Mouse (Mus musculus) left cerebral cortex, adult 9 months (tissue): ENCODE measurements around the gene Mcm3.
A peak's percentile ranks its signal among the peaks of the same experiment; 100 is the strongest.
"Not testable (repeated sequence)": the region's sequence is repeated elsewhere in the genome, so short reads cannot be mapped to it uniquely, and the experiment has no call there.

Source experiments
- DNase-seq, 2 experiments: peaks; one replicate each; pipeline ENCODE4 v3.0.0; 2022; ENCODE audit warnings: low spot score in 2 of 2

The Mcm3 gene

GRCm38 (mm10) chr1:20801682-20802390, 18.3 kb downstream of the Mcm3 start:
- DNase-seq: peak in 1 of 2 experiments; percentile 63

GRCm38 (mm10) chr1:20801275-20801674, 18.8 kb downstream of the Mcm3 start:
- DNase-seq: no peak

- DNase-seq: no peak
Observed at GRCm38 (mm10) chr1:20795178-20795577, 24.9 kb downstream of the Mcm3 start.

GRCm38 (mm10) chr1:20794760-20795159, 25.4 kb downstream of the Mcm3 start:
- no peak for DNase-seq

GRCm38 (mm10) chr1:20791414-20791813, 28.7 kb downstream of the Mcm3 start:
- DNase-seq: no peak

- DNase-seq: not testable (repeated sequence)
Observed at GRCm38 (mm10) chr1:20790517-20790916, 29.6 kb downstream of the Mcm3 start, which contains the start of gene Il17f. Gene Il17f (minus strand): TSS chr1:20790617.

GRCm38 (mm10) chr1:20788419-20788818, 31.7 kb downstream of the Mcm3 start:
- no peak for DNase-seq

- no peak for DNase-seq
Observed at GRCm38 (mm10) chr1:20787046-20787445, 33.1 kb downstream of the Mcm3 start.

GRCm38 (mm10) chr1:20778366-20778765, 41.7 kb downstream of the Mcm3 start:
- DNase-seq: no peak

GRCm38 (mm10) chr1:20774026-20774730, 45.9 kb downstream of the Mcm3 start:
- DNase-seq: not testable (repeated sequence)

- no peak for DNase-seq
Observed at GRCm38 (mm10) chr1:20766526-20766925, 53.6 kb downstream of the Mcm3 start.

- DNase-seq: no peak
Observed at GRCm38 (mm10) chr1:20761411-20761810, 58.7 kb downstream of the Mcm3 start.

- no peak for DNase-seq
Observed at GRCm38 (mm10) chr1:20760331-20760730, 59.8 kb downstream of the Mcm3 start.

GRCm38 (mm10) chr1:20759799-20760198, 60.3 kb downstream of the Mcm3 start:
- peak; percentile 23 to 64 for DNase-seq

- no peak for DNase-seq
Observed at GRCm38 (mm10) chr1:20757586-20757985, 62.5 kb downstream of the Mcm3 start.

- no peak for DNase-seq
Observed at GRCm38 (mm10) chr1:20754439-20754838, 65.7 kb downstream of the Mcm3 start.
